Mouse (Mus musculus): ENCODE measurements around the gene Syngr3. TPM values are rescaled to one million over a fixed set of nuclear protein-coding genes. Genes with fewer than 3 reads are reported as not detected.
"Not testable (repeated sequence)": the region's sequence is repeated elsewhere in the genome, so short reads cannot be mapped to it uniquely, and the experiment has no call there.

Syngr3 gene
- total and polyA plus RNA-seq, 2 experiments from 2014 or later = 334 to 376 TPM

- Histone ChIP-seq H3K4me3 (ENCODE audit: low read depth, low read length) (no peak overlapping the region), H3K9ac (replicated peaks; ENCODE audit: low read length, poor library complexity, severe bottlenecking) (no peak overlapping the region), H3K36me3 (ENCODE audit: insufficient read depth, low read length) (peaks cover 10% of the 10 kb centered on the region; the same call in 1 of the 2 replicates), H3K4me2 (ENCODE audit: low read depth, low read length, poor library complexity, severe bottlenecking) (0 out of 2 replicates have a peak overlapping the region, but pooled peaks have one; percentile 2), H3K4me1 (ENCODE audit: insufficient read depth, low read length) (no peaks in the 10 kb centered on the region; the same call in none of the 2 replicates), H3K9me3 (ENCODE audit: low read length) (no peaks in the 10 kb centered on the region), H3K27ac (ENCODE audit: low read depth, low read length) (no peak overlapping the region), H3K27me3 (ENCODE audit: insufficient read depth, low read length) (no peaks in the 10 kb centered on the region)
- ATAC-seq (ENCODE audit: low FRiP score) = no peak
- DNase-seq (ENCODE audit: low spot score) = no peak
- TF ChIP-seq CTCF (IDR thresholded peaks at IDR 0.05) = no peak
- 37% methylated on average over 13 of the region's 13 CpGs for WGBS
Measured at GRCm38 (mm10) chr17:24722220-24722924, 32.6 kb upstream of the Syngr3 start.

GRCm38 (mm10) chr17:24721383-24721955 is 31.7 kb upstream of the Syngr3 start:
- H3K27ac ChIP-seq (ENCODE audit: low read depth, low read length); H3K4me1 ChIP-seq (ENCODE audit: insufficient read depth, low read length); H3K9ac ChIP-seq (replicated peaks; ENCODE audit: low read length, poor library complexity, severe bottlenecking); ATAC-seq (ENCODE audit: low FRiP score); H3K36me3 ChIP-seq (ENCODE audit: insufficient read depth, low read length); H3K27me3 ChIP-seq (ENCODE audit: insufficient read depth, low read length); H3K9me3 ChIP-seq (ENCODE audit: low read length); DNase-seq (ENCODE audit: low spot score): not testable (repeated sequence)
- H3K4me3 ChIP-seq (ENCODE audit: low read depth, low read length) = peak overlapping the region; percentile 19; the same call in 1 of the 2 replicates
- H3K4me2 ChIP-seq (ENCODE audit: low read depth, low read length, poor library complexity, severe bottlenecking) = peak overlapping the region; percentile 28
- WGBS = 70% methylated on average over 7 of the region's 7 CpGs

- H3K4me3 ChIP-seq (ENCODE audit: low read depth, low read length) = peak overlapping the region; percentile 74
- H3K36me3 ChIP-seq (ENCODE audit: insufficient read depth, low read length) = peaks cover 13% of the 10 kb centered on the region; the same call in 1 of the 2 replicates
- H3K9ac ChIP-seq (replicated peaks; ENCODE audit: low read length, poor library complexity, severe bottlenecking) = peak overlapping the region; percentile 83
- not testable (repeated sequence) for H3K4me1 ChIP-seq (ENCODE audit: insufficient read depth, low read length); DNase-seq (ENCODE audit: low spot score); ATAC-seq (ENCODE audit: low FRiP score); H3K9me3 ChIP-seq (ENCODE audit: low read length); H3K27me3 ChIP-seq (ENCODE audit: insufficient read depth, low read length)
- peak overlapping the region; percentile 61 for H3K4me2 ChIP-seq (ENCODE audit: low read depth, low read length, poor library complexity, severe bottlenecking)
- H3K27ac ChIP-seq (ENCODE audit: low read depth, low read length) = peak overlapping the region; percentile 32
- WGBS = 1% methylated on average over 11 of the region's 11 CpGs
Measured at GRCm38 (mm10) chr17:24720616-24721015, 30.9 kb upstream of the Syngr3 start.

GRCm38 (mm10) chr17:24719494-24720222 is 29.9 kb upstream of the Syngr3 start:
- DNase-seq (ENCODE audit: low spot score) (peak; percentile 99), ATAC-seq (ENCODE audit: low FRiP score) (peak; percentile 96)
- peak overlapping the region; percentile 87 for H3K27ac ChIP-seq (ENCODE audit: low read depth, low read length)
- H3K4me2 ChIP-seq (ENCODE audit: low read depth, low read length, poor library complexity, severe bottlenecking) = peak overlapping the region; percentile 61
- H3K4me1 ChIP-seq (ENCODE audit: insufficient read depth, low read length) = no peaks in the 10 kb centered on the region; the same call in none of the 2 replicates
- peak overlapping the region; percentile 94 for H3K9ac ChIP-seq (replicated peaks; ENCODE audit: low read length, poor library complexity, severe bottlenecking)
- TF ChIP-seq CTCF (IDR thresholded peaks at IDR 0.05) = peak; percentile 15; the same call in 1 of the 2 replicates
- no peaks in the 10 kb centered on the region for H3K27me3 ChIP-seq (ENCODE audit: insufficient read depth, low read length)
- no peaks in the 10 kb centered on the region for H3K9me3 ChIP-seq (ENCODE audit: low read length)
- H3K4me3 ChIP-seq (ENCODE audit: low read depth, low read length) = peak overlapping the region; percentile 74
- WGBS = under 1% methylated on average over 61 of the region's 61 CpGs
- H3K36me3 ChIP-seq (ENCODE audit: insufficient read depth, low read length) = peaks cover 13% of the 10 kb centered on the region; the same call in 1 of the 2 replicates

- peak; percentile 37 for TF ChIP-seq CTCF (IDR thresholded peaks at IDR 0.05)
- not testable (repeated sequence) for H3K9me3 ChIP-seq (ENCODE audit: low read length); H3K27ac ChIP-seq (ENCODE audit: low read depth, low read length); H3K4me1 ChIP-seq (ENCODE audit: insufficient read depth, low read length); ATAC-seq (ENCODE audit: low FRiP score); DNase-seq (ENCODE audit: low spot score); H3K27me3 ChIP-seq (ENCODE audit: insufficient read depth, low read length)
- WGBS = 68% methylated on average over 5 of the region's 5 CpGs
- Histone ChIP-seq H3K36me3 (ENCODE audit: insufficient read depth, low read length) (peaks cover 13% of the 10 kb centered on the region; the same call in 1 of the 2 replicates), H3K4me2 (ENCODE audit: low read depth, low read length, poor library complexity, severe bottlenecking) (peak overlapping the region; percentile 60), H3K9ac (replicated peaks; ENCODE audit: low read length, poor library complexity, severe bottlenecking) (peak overlapping the region; percentile 94; the same call in 1 of the 2 replicates), H3K4me3 (ENCODE audit: low read depth, low read length) (peak overlapping the region; percentile 74)
Measured at GRCm38 (mm10) chr17:24718938-24719337, 29.2 kb upstream of the Syngr3 start.

Measured in midbrain, postnatal 0 days (tissue).